Mouse (Mus musculus) limb, embryonic 10.5 days (tissue): ENCODE results near the gene Itga3. TPM values are rescaled to one million over a fixed set of nuclear protein-coding genes. Genes with fewer than 3 reads are reported as not detected.

ENCODE experiments used
- DNase-seq: peaks from one replicate; pipeline ENCODE4 v3.0.0-alpha.2; 2017; ENCODE audit warnings: low spot score
- H3K27ac ChIP-seq: fragments of 300-500 bp; sonication (generic); 2 replicates; pipeline ENCODE4 v1.5.1; 2016; ENCODE audit warnings: mild to moderate bottlenecking
- H3K27me3 ChIP-seq: fragments of 300-500 bp; sonication (generic); 2 replicates; pipeline ENCODE4 v1.6.1; 2016; ENCODE audit warnings: low read depth, mild to moderate bottlenecking; ENCODE audit not compliant: poor library complexity, severe bottlenecking
- H3K36me3 ChIP-seq: fragments of 300-500 bp; sonication (generic); 2 replicates; pipeline ENCODE4 v1.6.1; 2016; ENCODE audit warnings: mild to moderate bottlenecking, moderate library complexity
- H3K4me1 ChIP-seq: fragments of 300-500 bp; sonication (generic); 2 replicates; pipeline ENCODE4 v1.6.1; 2016
- H3K4me3 ChIP-seq: fragments of 300-500 bp; sonication (generic); 2 replicates; pipeline ENCODE4 v1.5.1; 2016; ENCODE audit warnings: mild to moderate bottlenecking, moderate library complexity
- H3K9me3 ChIP-seq: fragments of 300-500 bp; sonication (generic); replicated peaks from 2 replicates; pipeline ENCODE4 v1.6.1; 2016; ENCODE audit warnings: mild to moderate bottlenecking
- WGBS: fragments of 180-500 bp; shearing (Covaris S2); methylation state at CpG from one replicate; pipeline ENCODE4 v1.1.7; 2016; 5-methylcytosine and 5-hydroxymethylcytosine counted together
- polyA plus RNA-seq: library from polyadenylated mRNA; unstranded; fragments of >200 nt; fragmentation: Nextera tagmentation; extraction: Ambion mirVana; gene quantifications from 2 replicates; pipeline ENCODE4 v1.2.1, GENCODE M21; 2016

Gene Itga3
- polyA plus RNA-seq, 1 experiment from 2014 or later, result 10.2 TPM

DNA sequence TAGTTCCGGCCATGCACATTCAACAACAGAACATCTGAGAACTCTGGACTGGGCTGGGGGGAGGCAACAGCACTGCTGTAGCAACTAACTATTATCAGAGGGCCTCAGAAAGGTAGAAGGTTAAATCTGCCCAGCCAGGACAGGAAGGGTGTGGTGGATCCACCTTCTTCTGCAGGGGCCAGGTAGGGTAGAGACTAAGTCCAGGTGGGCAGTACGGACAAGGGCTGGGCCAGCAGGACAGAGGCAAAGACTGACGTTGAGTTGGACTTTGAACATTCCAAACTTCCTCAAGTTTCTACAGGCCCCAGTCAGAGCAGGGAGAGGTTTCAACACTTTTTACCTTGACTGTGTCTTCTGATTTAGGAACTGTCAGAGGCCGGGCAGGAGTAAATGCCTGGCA is 1.9 kb downstream of the Itga3 start:
- Histone ChIP-seq H3K9me3 (no peaks in the 10 kb centered on the region), H3K27me3 (peaks cover 81% of the 10 kb centered on the region), H3K36me3 (no peaks in the 10 kb centered on the region), H3K27ac (no peak overlapping the region), H3K4me1 (peaks cover 33% of the 10 kb centered on the region), H3K4me3 (no peak overlapping the region)
- DNase-seq, result no peak
- whole genome bisulfite sequencing, result 70% methylated on average over 4 of the region's 4 CpGs

DNA sequence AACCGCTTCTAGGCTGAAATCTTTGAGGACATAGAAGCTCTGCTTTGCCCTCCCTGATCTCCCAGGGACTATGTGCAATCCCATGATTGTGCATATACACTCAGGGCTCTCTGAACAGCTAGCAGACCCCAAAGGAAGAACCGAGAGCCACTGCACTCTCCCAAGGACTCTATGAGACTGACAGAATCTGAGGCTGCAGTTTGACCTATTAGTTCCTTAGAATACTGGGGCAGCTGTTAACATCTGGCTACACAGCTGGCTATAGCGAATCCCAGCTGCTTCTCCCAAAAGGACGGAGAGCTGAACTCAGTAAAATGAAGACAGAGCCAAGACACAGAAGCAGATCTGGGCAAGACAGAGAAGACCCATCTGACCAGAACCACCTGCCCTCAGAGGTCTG is 2.8 kb downstream of the Itga3 start:
- Histone ChIP-seq H3K27me3 (peaks cover 72% of the 10 kb centered on the region), H3K36me3 (no peaks in the 10 kb centered on the region), H3K4me3 (no peak overlapping the region), H3K4me1 (peaks cover 28% of the 10 kb centered on the region), H3K27ac (no peak overlapping the region), H3K9me3 (no peaks in the 10 kb centered on the region)
- no peak for DNase-seq
- 86% methylated on average over 4 of the region's 4 CpGs for WGBS

DNA sequence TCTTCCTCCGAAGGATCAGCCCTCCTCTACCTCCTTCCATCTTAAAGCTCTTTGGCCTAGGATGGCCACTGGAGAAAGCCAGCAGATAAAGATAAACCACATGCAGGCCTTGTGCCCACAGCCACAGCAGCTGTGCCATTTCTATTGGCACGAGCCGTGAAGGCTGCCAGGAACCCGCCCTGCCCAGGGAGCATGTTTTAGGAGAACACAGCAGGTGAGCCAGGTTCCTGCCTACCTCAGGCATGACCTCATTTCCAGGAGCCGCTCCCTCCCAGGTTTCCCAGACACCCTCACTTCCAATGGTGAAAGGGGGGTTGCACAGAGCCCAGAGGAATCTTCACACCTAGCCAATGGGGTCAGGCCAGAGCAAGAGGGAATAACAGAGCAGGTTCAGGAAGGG is 3.8 kb downstream of the Itga3 start:
- DNase-seq, result no peak
- Histone ChIP-seq H3K27ac (no peak overlapping the region), H3K4me3 (no peak overlapping the region), H3K27me3 (peaks cover 62% of the 10 kb centered on the region), H3K4me1 (peaks cover 25% of the 10 kb centered on the region), H3K36me3 (no peaks in the 10 kb centered on the region), H3K9me3 (no peaks in the 10 kb centered on the region)
- WGBS, result 70% methylated on average over 5 of the region's 5 CpGs

DNA sequence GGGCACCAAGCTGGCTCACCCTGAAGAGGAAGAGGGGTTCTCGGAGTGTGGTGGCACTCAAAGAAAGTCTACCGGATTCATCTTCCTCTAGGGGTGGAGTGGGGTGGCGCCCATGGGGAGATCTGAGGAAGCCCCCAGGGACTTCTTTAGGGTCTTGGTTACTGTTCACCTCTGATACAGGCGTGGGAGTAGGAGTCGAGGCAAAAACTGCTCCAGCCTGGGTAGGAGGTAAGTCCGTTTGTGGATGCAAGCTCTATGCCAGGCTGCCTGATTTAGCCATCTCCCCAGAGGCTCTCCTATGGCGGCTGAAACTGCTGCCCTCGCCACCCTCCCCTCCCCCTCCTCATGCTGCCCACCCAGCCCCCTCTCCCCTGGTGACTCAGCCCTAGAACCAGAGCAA is 4.5 kb downstream of the Itga3 start:
- no peaks in the 10 kb centered on the region for H3K9me3 ChIP-seq
- H3K36me3 ChIP-seq, result no peaks in the 10 kb centered on the region
- peaks cover 55% of the 10 kb centered on the region for H3K27me3 ChIP-seq
- no peak overlapping the region; the same call in 1 of the 2 replicates for H3K27ac ChIP-seq
- H3K4me1 ChIP-seq, result peaks cover 23% of the 10 kb centered on the region
- H3K4me3 ChIP-seq, result no peak overlapping the region
- DNase-seq, result no peak
- 70% methylated on average over 8 of the region's 8 CpGs for WGBS

DNA sequence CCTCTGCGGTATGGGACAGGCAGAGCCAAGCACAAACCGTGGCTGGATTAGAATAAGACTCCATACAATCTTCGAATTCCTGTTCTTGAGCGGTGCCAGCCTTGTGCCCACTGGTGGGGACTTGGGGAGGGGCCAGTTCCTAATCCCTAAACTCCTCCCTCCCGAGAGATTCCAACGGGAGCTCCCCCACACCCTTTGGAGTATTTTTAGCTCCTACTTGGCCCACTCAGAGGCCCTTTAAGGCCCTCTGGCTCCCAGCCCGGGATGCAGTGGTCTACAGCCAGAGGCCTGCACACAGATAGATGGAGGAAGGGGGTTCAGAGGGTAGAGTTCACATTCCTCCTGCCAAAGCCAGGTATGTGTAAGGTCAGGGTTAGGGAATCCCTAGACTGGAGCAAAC is 5.3 kb downstream of the Itga3 start:
- 67% methylated on average over 7 of the region's 7 CpGs for WGBS
- Histone ChIP-seq H3K36me3 (no peaks in the 10 kb centered on the region), H3K4me1 (peaks cover 14% of the 10 kb centered on the region), H3K27ac (no peak overlapping the region), H3K4me3 (no peak overlapping the region), H3K27me3 (peaks cover 46% of the 10 kb centered on the region), H3K9me3 (no peaks in the 10 kb centered on the region)
- DNase-seq, result no peak

DNA sequence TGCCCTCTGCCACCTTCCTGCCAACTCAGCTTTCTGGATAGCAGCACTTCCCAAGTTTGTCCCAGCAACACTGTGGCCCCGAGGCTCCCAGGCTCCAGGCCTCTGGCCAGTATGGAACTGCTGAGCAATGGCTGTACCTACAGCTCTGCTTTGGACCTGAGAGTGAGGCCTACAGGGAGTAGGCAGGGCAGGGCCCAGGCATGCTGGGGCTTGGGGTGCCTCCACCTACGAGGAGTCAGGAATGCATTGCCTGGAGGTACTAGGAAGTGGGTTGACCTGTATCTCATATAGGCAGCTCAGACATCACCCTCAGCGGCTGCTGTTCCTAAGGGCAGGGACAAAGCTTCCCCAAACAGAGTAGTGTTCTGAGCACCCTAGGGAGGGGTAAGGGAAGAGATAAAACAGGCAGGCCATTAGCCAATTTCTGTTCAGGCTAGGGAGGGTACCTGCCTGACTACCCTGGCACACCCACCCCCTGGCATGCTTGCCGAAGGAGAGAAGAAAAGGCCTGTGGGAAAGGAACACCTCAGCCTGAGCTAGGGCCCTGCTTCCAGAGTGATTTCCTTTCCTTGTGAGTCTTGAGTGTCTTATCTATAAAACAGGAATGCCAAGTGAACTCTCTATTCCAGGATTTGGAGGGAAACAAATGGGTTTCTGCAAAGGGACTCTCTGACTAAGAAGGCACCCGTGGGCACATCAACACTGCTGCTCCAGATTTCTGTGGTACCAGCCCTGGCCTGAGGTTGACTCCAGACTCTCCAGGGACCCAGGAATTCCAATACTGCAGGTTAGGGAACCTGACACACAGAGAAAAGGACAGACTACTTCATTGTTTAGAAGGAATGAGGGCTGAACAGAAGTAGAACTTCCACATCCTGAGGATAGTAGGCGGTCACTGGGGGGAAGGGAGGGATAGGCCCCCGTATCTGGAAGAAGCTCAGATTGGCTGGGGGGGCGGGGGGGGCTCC is 6.2 kb downstream of the Itga3 start:
- no peaks in the 10 kb centered on the region for H3K9me3 ChIP-seq
- no peak overlapping the region for H3K4me3 ChIP-seq
- WGBS, result 77% methylated on average over 8 of the region's 8 CpGs
- no peak overlapping the region for H3K27ac ChIP-seq
- peaks cover 6% of the 10 kb centered on the region for H3K4me1 ChIP-seq
- no peaks in the 10 kb centered on the region for H3K36me3 ChIP-seq
- no peak for DNase-seq
- H3K27me3 ChIP-seq, result peaks cover 38% of the 10 kb centered on the region

DNA sequence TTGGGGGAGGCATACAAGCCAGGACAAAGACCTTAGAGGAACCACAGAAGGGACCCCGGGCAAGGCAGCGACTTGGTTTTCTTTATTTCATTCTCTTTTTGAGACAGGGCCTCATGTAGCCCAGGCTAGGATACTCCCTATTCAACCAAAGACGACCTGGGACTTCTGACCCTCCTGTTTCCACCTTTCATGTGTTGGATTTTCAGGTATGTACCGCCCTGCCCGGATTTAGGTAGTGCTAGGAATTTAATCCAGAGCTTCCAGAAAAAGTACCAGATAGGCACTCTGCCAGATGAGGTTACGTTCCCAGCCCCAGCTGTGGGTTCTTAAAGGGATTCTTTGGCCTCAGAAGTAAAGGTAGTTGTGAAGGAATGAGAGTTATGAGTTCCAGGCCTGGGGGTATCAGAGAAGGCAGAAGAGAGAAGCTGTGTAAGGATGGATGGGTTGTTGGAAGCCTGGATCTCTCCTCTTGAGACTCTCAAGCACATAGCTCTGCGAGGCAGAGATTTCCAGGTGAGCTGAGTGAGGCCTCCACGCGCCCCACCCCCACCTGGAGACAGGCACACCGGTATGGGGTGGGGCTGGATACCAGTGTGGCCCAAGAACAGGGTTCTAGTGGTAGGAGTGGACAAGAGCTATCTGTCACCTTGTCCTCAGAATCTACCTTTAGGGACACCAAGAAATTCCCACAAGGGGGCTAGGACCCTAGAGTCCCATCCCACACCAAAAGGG is 7.2 kb downstream of the Itga3 start:
- H3K27me3 ChIP-seq, result peaks cover 28% of the 10 kb centered on the region
- 84% methylated on average over 10 of the region's 10 CpGs for WGBS
- DNase-seq, result no peak
- no peaks in the 10 kb centered on the region for H3K36me3 ChIP-seq
- H3K4me1 ChIP-seq, result no peaks in the 10 kb centered on the region; the same call in 1 of the 2 replicates
- no peak overlapping the region for H3K27ac ChIP-seq
- no peak overlapping the region for H3K4me3 ChIP-seq
- H3K9me3 ChIP-seq, result no peaks in the 10 kb centered on the region

DNA sequence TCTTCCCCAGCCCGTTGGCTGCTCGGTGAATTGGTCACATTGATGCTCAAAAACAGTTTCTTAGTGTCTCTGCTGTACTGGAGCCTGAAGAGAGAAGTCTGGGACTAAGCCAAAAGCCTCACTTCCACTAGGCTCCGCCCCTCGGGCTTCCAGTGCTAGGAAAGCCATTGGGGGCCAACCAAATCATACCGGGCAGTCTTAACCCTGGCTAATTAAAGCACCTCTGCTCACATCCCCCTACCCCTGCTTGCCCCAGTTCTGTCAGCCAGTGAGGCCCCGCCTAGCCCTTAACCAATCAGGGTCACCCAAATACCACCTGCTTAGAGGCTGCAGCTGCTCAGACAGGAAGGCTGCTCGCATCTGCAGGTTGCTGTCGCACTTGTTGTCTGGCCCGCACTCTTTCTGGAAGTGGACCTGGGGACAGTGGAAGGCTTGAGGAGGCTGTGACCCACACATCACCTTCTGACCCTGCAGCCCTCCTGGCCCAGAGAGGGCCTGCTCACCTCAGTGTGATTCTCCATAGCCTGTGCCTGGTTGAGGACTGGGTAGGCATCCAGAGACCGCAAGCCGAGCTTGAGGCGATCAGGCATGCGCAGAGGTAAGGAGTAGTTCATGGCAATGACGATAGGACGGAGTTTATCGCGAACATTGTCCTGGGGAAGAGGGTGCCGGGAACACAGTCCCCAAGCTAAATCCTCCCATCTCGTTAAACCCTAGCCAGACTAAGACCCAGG is 19.7 kb downstream of the Itga3 start:
- Histone ChIP-seq H3K27me3 (peaks cover 34% of the 10 kb centered on the region), H3K4me1 (peaks cover 21% of the 10 kb centered on the region), H3K9me3 (no peaks in the 10 kb centered on the region), H3K4me3 (peak overlapping the region; percentile 28), H3K36me3 (no peaks in the 10 kb centered on the region), H3K27ac (peak overlapping the region; percentile 3; the same call in 1 of the 2 replicates)
- 29% methylated on average over 19 of the region's 19 CpGs for WGBS
- no peak for DNase-seq

DNA sequence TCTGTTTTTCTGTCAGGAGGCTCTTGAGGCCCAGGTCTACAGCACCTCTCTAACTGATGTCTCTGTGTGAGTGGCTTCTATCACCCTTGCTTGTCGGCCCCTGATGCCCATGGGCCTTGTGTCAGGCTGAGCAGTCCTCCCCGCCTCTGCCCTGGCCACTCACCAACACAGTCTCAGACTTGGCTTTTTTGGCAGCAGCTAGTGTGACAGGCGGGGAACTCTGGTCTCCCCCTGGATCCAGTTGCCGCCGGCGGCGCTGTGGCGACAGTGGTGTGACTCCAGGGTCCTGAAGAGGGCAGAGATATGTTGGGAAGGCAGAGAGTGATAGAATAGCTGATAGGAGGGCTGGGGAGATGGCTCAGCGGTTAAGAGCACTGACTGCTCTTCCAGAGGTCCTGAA is 23.5 kb downstream of the Itga3 start:
- Histone ChIP-seq H3K27me3 (peaks cover 31% of the 10 kb centered on the region), H3K27ac (no peak overlapping the region), H3K4me3 (no peak overlapping the region), H3K4me1 (peaks cover 20% of the 10 kb centered on the region), H3K9me3 (no peaks in the 10 kb centered on the region), H3K36me3 (no peaks in the 10 kb centered on the region)
- no peak for DNase-seq
- 72% methylated on average over 9 of the region's 9 CpGs for WGBS

DNA sequence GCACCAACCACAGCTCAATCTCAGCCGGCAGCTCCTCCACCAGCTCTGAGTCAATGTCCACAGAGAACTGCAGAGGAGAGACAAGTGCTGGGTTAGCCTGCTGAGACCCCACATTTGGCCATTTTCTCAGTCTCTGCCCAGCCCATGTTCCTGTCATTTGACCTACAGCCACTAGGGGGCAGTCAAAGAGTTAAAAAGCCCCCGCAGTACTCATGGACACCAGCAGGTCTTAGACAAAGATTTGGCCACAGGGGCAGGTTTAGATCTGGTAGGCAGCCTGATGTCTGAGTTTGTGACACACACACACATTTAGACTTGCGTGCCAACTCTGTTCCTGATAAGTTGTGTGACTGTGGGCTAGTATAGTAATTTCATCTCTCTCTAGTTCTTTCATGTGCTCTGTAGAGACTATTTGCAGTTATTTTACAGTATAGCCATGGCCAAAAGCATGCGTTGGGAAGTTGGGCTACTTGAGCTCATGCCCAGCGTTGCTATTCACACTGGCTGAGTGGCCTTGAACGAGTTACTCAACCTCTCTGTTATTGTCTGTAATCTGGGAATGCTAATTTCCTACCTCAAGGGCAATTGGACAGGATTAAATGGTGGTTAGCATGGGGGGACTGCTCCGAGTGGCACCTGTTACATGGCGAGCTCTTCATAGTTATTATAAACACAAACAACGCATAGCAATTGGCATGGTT is 29.5 kb downstream of the Itga3 start:
- Histone ChIP-seq H3K4me1 (peaks cover 3% of the 10 kb centered on the region), H3K27ac (no peak overlapping the region), H3K36me3 (no peaks in the 10 kb centered on the region), H3K9me3 (no peaks in the 10 kb centered on the region), H3K27me3 (peaks cover 32% of the 10 kb centered on the region), H3K4me3 (no peak overlapping the region)
- DNase-seq, result peak; percentile 76
- WGBS, result 63% methylated on average over 9 of the region's 9 CpGs

DNA sequence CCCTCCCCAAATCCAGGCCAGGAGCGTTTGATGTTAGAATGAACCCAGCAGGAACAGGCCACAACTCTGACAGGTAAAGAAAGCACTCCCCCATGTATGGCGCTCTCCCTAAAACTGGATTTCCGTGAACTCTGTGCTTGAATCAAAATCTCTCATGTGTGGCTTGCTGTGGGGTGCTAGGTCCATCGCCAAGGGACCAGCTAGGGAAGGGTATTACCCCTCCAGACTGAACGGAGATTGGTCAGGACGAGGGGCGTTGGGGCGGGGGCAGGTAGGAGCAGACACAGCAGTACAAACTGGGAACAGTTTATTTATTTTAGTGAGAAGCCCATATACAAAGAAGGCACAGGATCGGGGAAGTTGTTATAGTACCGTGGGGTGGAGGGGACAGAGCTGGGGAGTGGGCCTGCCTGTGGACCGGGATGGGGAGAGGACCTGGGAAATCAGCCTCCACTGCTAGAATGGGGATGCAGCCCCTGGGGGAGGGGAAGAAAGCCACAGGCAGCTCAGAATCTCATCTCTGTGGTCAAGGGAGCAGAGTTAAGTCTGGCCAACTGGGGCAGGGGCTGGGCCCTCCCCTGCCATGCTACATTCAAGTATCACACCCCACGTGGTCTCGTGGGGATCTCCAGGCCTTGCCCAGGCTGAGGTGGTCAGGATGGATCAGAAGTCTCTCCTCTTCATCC is 32.3 kb downstream of the Itga3 start:
- peaks cover 44% of the 10 kb centered on the region for H3K27me3 ChIP-seq
- no peak for DNase-seq
- no peak overlapping the region for H3K4me3 ChIP-seq
- no peaks in the 10 kb centered on the region for H3K36me3 ChIP-seq
- 47% methylated on average over 12 of the region's 13 CpGs for WGBS
- H3K9me3 ChIP-seq, result no peaks in the 10 kb centered on the region
- H3K4me1 ChIP-seq, result peaks cover 26% of the 10 kb centered on the region
- H3K27ac ChIP-seq, result no peak overlapping the region; the same call in 1 of the 2 replicates

DNA sequence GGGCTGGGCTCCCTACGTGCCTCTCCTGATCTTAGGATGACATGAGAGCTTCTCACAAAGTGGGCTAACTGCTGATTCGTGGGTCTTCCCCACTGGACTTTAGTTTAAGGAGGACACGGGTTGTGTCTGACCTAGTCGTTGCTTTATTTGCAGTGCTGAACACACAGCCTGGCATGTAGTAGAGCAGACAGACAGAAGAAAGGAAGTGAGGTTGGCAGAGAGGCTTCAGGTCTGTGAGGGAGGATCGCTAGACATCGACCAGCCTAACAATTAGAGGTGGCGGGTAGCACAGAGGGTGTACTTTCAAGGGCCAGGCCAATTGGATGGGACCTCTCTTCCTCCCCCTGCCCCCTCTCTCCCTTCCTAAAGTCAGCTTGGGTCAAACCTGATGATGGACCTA is 33.0 kb downstream of the Itga3 start:
- no peak overlapping the region for H3K4me3 ChIP-seq
- H3K27ac ChIP-seq, result no peak overlapping the region
- H3K36me3 ChIP-seq, result no peaks in the 10 kb centered on the region
- H3K9me3 ChIP-seq, result no peaks in the 10 kb centered on the region
- WGBS, result 48% methylated on average over 7 of the region's 7 CpGs
- peaks cover 26% of the 10 kb centered on the region for H3K4me1 ChIP-seq
- DNase-seq, result no peak
- peaks cover 48% of the 10 kb centered on the region for H3K27me3 ChIP-seq
